In genomic region chr14:103647981-103648380, GRCm38 (mm10) we compare ENCODE assay signal across 18 mouse cellular contexts. TPM values are rescaled to one million over a fixed set of nuclear protein-coding genes. Genes with fewer than 3 reads are reported as not detected.
DNase-seq lines count a peak whose midpoint lies in the region; ATAC-seq and TF ChIP-seq lines count a peak whose summit lies in the region.
"Had no signal": no experiment of that assay in that cellular context is flagged by ENCODE, and none has a peak within 500 bp of the region (broad histone marks: within the 10 kb centered on the region; RNA-seq: fewer than 3 reads in every experiment).

No protein-coding gene starts in this region.

- H3K36me3 ChIP-seq in hindbrain, embryonic 14.5 days (replicated peaks; ENCODE audit: control insufficient read depth, insufficient read depth): no peaks in the 10 kb centered on the region
- H3K36me3 ChIP-seq in hindbrain, embryonic 11.5 days (ENCODE audit: control insufficient read depth, insufficient read depth, low read length): no peaks in the 10 kb centered on the region
- no peaks in the 10 kb centered on the region for H3K36me3 ChIP-seq in forebrain, embryonic 13.5 days (ENCODE audit: poor library complexity, severe bottlenecking)
- no peaks in the 10 kb centered on the region for H3K36me3 ChIP-seq in midbrain, embryonic 13.5 days
- H3K36me3 ChIP-seq: G1E; limb, embryonic 12.5 days; liver, embryonic 12.5 days had no signal

- H3K4me3 ChIP-seq in hindbrain, embryonic 14.5 days (replicated peaks; ENCODE audit: low read length): no peak overlapping the region
- no peak overlapping the region for H3K4me3 ChIP-seq in hindbrain, embryonic 11.5 days (ENCODE audit: low read depth, low read length)
- H3K4me3 ChIP-seq in forebrain, embryonic 13.5 days: no peak overlapping the region
- no peak overlapping the region for H3K4me3 ChIP-seq in midbrain, embryonic 13.5 days (replicated peaks)
- H3K4me3 ChIP-seq in gastrocnemius, adult 2 months: no peak overlapping the region
- H3K4me3 ChIP-seq: limb, embryonic 12.5 days; liver, embryonic 12.5 days had no signal

- peaks cover 35% of the 10 kb centered on the region for H3K4me1 ChIP-seq in hindbrain, embryonic 14.5 days (replicated peaks; ENCODE audit: control insufficient read depth, insufficient read depth, low read length)
- peaks cover 3% of the 10 kb centered on the region; the same call in 1 of the 2 replicates for H3K4me1 ChIP-seq in hindbrain, embryonic 11.5 days (replicated peaks; ENCODE audit: control insufficient read depth, insufficient read depth, low read length)
- H3K4me1 ChIP-seq in forebrain, embryonic 13.5 days: peaks cover 44% of the 10 kb centered on the region
- H3K4me1 ChIP-seq in midbrain, embryonic 13.5 days (replicated peaks): peaks cover 41% of the 10 kb centered on the region

- no peak for TF ChIP-seq CTCF in gastrocnemius, adult 2 months (IDR thresholded peaks at IDR 0.05)

- intact Hi-C loops in gastrocnemius, adult 2 months (cut with DNase I): no loop called here

- WGBS in hindbrain, embryonic 14.5 days: 35% methylated on average over 2 of the region's 2 CpGs
- WGBS in hindbrain, embryonic 11.5 days: 51% methylated on average over 2 of the region's 2 CpGs
- 16% methylated on average over 2 of the region's 2 CpGs for WGBS in forebrain, embryonic 13.5 days
- WGBS in midbrain, embryonic 13.5 days: 33% methylated on average over 2 of the region's 2 CpGs

- H3K9me3 ChIP-seq in hindbrain, embryonic 14.5 days (ENCODE audit: control insufficient read depth, low read length): no peaks in the 10 kb centered on the region
- no peaks in the 10 kb centered on the region for H3K9me3 ChIP-seq in hindbrain, embryonic 11.5 days (ENCODE audit: control insufficient read depth, low read length)
- no peaks in the 10 kb centered on the region for H3K9me3 ChIP-seq in forebrain, embryonic 13.5 days (replicated peaks)
- H3K9me3 ChIP-seq in midbrain, embryonic 13.5 days: no peaks in the 10 kb centered on the region
- H3K9me3 ChIP-seq: limb, embryonic 12.5 days; liver, embryonic 12.5 days had no signal

- H3K9ac ChIP-seq in hindbrain, embryonic 14.5 days: peak overlapping the region; percentile 47
- no peak overlapping the region for H3K9ac ChIP-seq in hindbrain, embryonic 11.5 days (ENCODE audit: low read depth, low read length)
- 0 out of 2 replicates have a peak overlapping the region, but pooled peaks have one; percentile 30 for H3K9ac ChIP-seq in forebrain, embryonic 13.5 days
- 0 out of 2 replicates have a peak overlapping the region, but pooled peaks have one; percentile 11 for H3K9ac ChIP-seq in midbrain, embryonic 13.5 days (replicated peaks)
- H3K9ac ChIP-seq: limb, embryonic 12.5 days; liver, embryonic 12.5 days; lung, embryonic 14.5 days had no signal

- no peaks in the 10 kb centered on the region for H3K27me3 ChIP-seq in hindbrain, embryonic 14.5 days (ENCODE audit: control insufficient read depth, insufficient read depth, low read length)
- H3K27me3 ChIP-seq in hindbrain, embryonic 11.5 days (ENCODE audit: control insufficient read depth, insufficient read depth, low read length): no peaks in the 10 kb centered on the region
- no peaks in the 10 kb centered on the region for H3K27me3 ChIP-seq in forebrain, embryonic 13.5 days
- no peaks in the 10 kb centered on the region for H3K27me3 ChIP-seq in midbrain, embryonic 13.5 days

- DNase-seq in hindbrain, embryonic 14.5 days (ENCODE audit: low spot score): no peak
- no peak for DNase-seq in hindbrain, embryonic 11.5 days (ENCODE audit: low spot score)
- DNase-seq in retina, postnatal 1 day: peak; percentile 21
- no peak for DNase-seq in lung, postnatal 14 days
- DNase-seq in urinary bladder, postnatal 14 days (ENCODE audit: low spot score): no peak
- DNase-seq in gastrocnemius, adult 2 months: no peak
- DNase-seq: adrenal gland, postnatal 36 days; gastrocnemius, postnatal 10 days; heart, postnatal 14 days; lung, postnatal 4 days; right cerebral cortex, adult 18-20 months had no signal

- ATAC-seq in hindbrain, embryonic 14.5 days (ENCODE audit: low FRiP score): no peak
- ATAC-seq in hindbrain, embryonic 11.5 days (ENCODE audit: low FRiP score): no peak
- no peak for ATAC-seq in forebrain, embryonic 13.5 days
- no peak for ATAC-seq in midbrain, embryonic 13.5 days
- ATAC-seq: liver, embryonic 12.5 days had no signal

- H3K4me2 ChIP-seq in hindbrain, embryonic 14.5 days (replicated peaks): peak overlapping the region; percentile 76
- no peak overlapping the region for H3K4me2 ChIP-seq in hindbrain, embryonic 11.5 days (replicated peaks; ENCODE audit: low read depth, low read length)
- H3K4me2 ChIP-seq in forebrain, embryonic 13.5 days: no peak overlapping the region
- H3K4me2 ChIP-seq in midbrain, embryonic 13.5 days (replicated peaks): no peak overlapping the region
- H3K4me2 ChIP-seq: limb, embryonic 12.5 days; liver, embryonic 12.5 days had no signal

- H3K27ac ChIP-seq in hindbrain, embryonic 14.5 days: peak overlapping the region; percentile 73
- no peak overlapping the region for H3K27ac ChIP-seq in hindbrain, embryonic 11.5 days (ENCODE audit: low read depth, low read length)
- H3K27ac ChIP-seq in forebrain, embryonic 13.5 days: peak overlapping the region; percentile 99
- H3K27ac ChIP-seq in midbrain, embryonic 13.5 days: peak overlapping the region; percentile 49; the same call in 1 of the 2 replicates
- H3K27ac ChIP-seq in gastrocnemius, adult 2 months: no peak overlapping the region
- H3K27ac ChIP-seq: kidney, postnatal 0 days; limb, embryonic 12.5 days; liver, embryonic 12.5 days had no signal

RNA-seq across cellular contexts. Expression of gene Slain1, which starts 2.0 kb away (rescaled TPM):
- polyA plus RNA-seq in hindbrain, embryonic 14.5 days (2014; fragmentation: Nextera tagmentation; extraction: Ambion mirVana): 28.4 and 31.6 TPM in 2 replicates
- 13.3 and 14.9 TPM in 2 replicates for polyA plus RNA-seq in hindbrain, embryonic 11.5 days (2014; fragmentation: Nextera tagmentation; extraction: Ambion mirVana)
- 11.4 and 14.0 TPM in 2 replicates for polyA plus RNA-seq in forebrain, embryonic 13.5 days (2015; fragmentation: Nextera tagmentation; extraction: Ambion mirVana)
- polyA plus RNA-seq in midbrain, embryonic 13.5 days (2015; fragmentation: Nextera tagmentation; extraction: Ambion mirVana): 11.1 and 17.3 TPM in 2 replicates
- not detected for total RNA-seq in gastrocnemius, adult 2 months (2021)
- polyA plus RNA-seq: G1E had no signal

Comparison
In these comparisons a context has a peak if more than half of its experiments do, and no peak if none do; other contexts are left out.
1. H3K27ac ChIP-seq: peak in hindbrain, embryonic 14.5 days (single experiment), forebrain, embryonic 13.5 days (single experiment) and midbrain, embryonic 13.5 days (single experiment); none in hindbrain, embryonic 11.5 days (single experiment) and gastrocnemius, adult 2 months (single experiment).